In genomic region chr2:173218416-173219141, GRCm38 (mm10) we compare ENCODE assay signal across 9 mouse cellular contexts. TPM values are rescaled to one million over a fixed set of nuclear protein-coding genes. Genes with fewer than 3 reads are reported as not detected.
A peak's percentile ranks its signal among the peaks of the same experiment; 100 is the strongest.
DNase-seq lines count a peak whose midpoint lies in the region; ATAC-seq and TF ChIP-seq lines count a peak whose summit lies in the region.
"Had no signal": no experiment of that assay in that cellular context is flagged by ENCODE, and none has a peak within 500 bp of the region (broad histone marks: within the 10 kb centered on the region; RNA-seq: fewer than 3 reads in every experiment).

TSS of gene Zbp1 (minus strand) at chr2:173218923.

- H3K27me3 ChIP-seq in liver, embryonic 11.5 days (replicated peaks; ENCODE audit: control insufficient read depth, insufficient read depth, low read length): peaks cover 2% of the 10 kb centered on the region; the same call in 1 of the 2 replicates
- H3K27me3 ChIP-seq in intestine, postnatal 0 days (replicated peaks; ENCODE audit: control insufficient read depth, insufficient read depth, low read length): no peaks in the 10 kb centered on the region
- H3K27me3 ChIP-seq in forebrain, embryonic 15.5 days: no peaks in the 10 kb centered on the region

- H3K4me1 ChIP-seq in liver, embryonic 11.5 days (replicated peaks; ENCODE audit: control insufficient read depth, insufficient read depth, low read length): no peaks in the 10 kb centered on the region
- H3K4me1 ChIP-seq in intestine, postnatal 0 days (replicated peaks; ENCODE audit: control insufficient read depth, insufficient read depth, low read length): no peaks in the 10 kb centered on the region
- no peaks in the 10 kb centered on the region for H3K4me1 ChIP-seq in forebrain, embryonic 15.5 days

- no peak within 1 kb of the TSS for H3K27ac ChIP-seq in liver, embryonic 11.5 days (ENCODE audit: low read depth, low read length)
- peak within 1 kb of the TSS; percentile 42 for H3K27ac ChIP-seq in intestine, postnatal 0 days (ENCODE audit: low read depth, low read length)
- H3K27ac ChIP-seq in forebrain, embryonic 15.5 days (replicated peaks): no peak within 1 kb of the TSS

- no peak within 1 kb of the TSS for H3K9ac ChIP-seq in liver, embryonic 11.5 days (ENCODE audit: low read depth, low read length)
- no peak within 1 kb of the TSS for H3K9ac ChIP-seq in intestine, postnatal 0 days (ENCODE audit: low read depth, low read length)
- H3K9ac ChIP-seq in forebrain, embryonic 15.5 days (replicated peaks): no peak within 1 kb of the TSS

- 56% methylated on average over 11 of the region's 11 CpGs for WGBS in liver, embryonic 11.5 days
- 54% methylated on average over 11 of the region's 11 CpGs for WGBS in intestine, postnatal 0 days
- WGBS in forebrain, embryonic 15.5 days: 70% methylated on average over 11 of the region's 11 CpGs

- DNase-seq in liver: peak; percentile 2
- no peak for DNase-seq in liver, embryonic 11.5 days (ENCODE audit: low spot score)
- DNase-seq in Muller cell, postnatal 12 days (ENCODE audit: inconsistent ontology term): peak; percentile 65
- DNase-seq in spleen, adult 18-20 months: peak; percentile 33 to 50
- no peak for DNase-seq in cerebellum, postnatal 36 days
- no peak for DNase-seq in embryo, embryonic 10.5 days (ENCODE audit: low spot score)

- no peak for ATAC-seq in liver, embryonic 11.5 days (replicated peaks; ENCODE audit: low FRiP score)
- peak; percentile 39 for ATAC-seq in intestine, postnatal 0 days
- ATAC-seq in forebrain, embryonic 15.5 days (replicated peaks): no peak

- TF ChIP-seq CTCF in intestine, postnatal 0 days (IDR thresholded peaks at IDR 0.05; ENCODE audit: low read depth): no peak

- no peaks in the 10 kb centered on the region for H3K36me3 ChIP-seq in liver, embryonic 11.5 days (ENCODE audit: control insufficient read depth, insufficient read depth, low read length)
- H3K36me3 ChIP-seq in intestine, postnatal 0 days (ENCODE audit: control insufficient read depth, insufficient read depth): no peaks in the 10 kb centered on the region
- H3K36me3 ChIP-seq in forebrain, embryonic 15.5 days: no peaks in the 10 kb centered on the region

- no peaks in the 10 kb centered on the region for H3K9me3 ChIP-seq in liver, embryonic 11.5 days (ENCODE audit: control insufficient read depth, low read length)
- no peaks in the 10 kb centered on the region for H3K9me3 ChIP-seq in intestine, postnatal 0 days (ENCODE audit: control insufficient read depth)
- no peaks in the 10 kb centered on the region for H3K9me3 ChIP-seq in forebrain, embryonic 15.5 days

- no peak within 1 kb of the TSS for H3K4me2 ChIP-seq in liver, embryonic 11.5 days
- H3K4me2 ChIP-seq in intestine, postnatal 0 days (replicated peaks; ENCODE audit: low read depth): peak within 1 kb of the TSS; percentile 37; the same call in 1 of the 2 replicates
- no peak within 1 kb of the TSS for H3K4me2 ChIP-seq in forebrain, embryonic 15.5 days (replicated peaks)

- no peak within 1 kb of the TSS for H3K4me3 ChIP-seq in liver, embryonic 11.5 days (ENCODE audit: low read depth, low read length)
- H3K4me3 ChIP-seq in intestine, postnatal 0 days (ENCODE audit: low read depth, low read length): no peak within 1 kb of the TSS
- no peak within 1 kb of the TSS for H3K4me3 ChIP-seq in forebrain, embryonic 15.5 days

RNA-seq across cellular contexts. Expression of gene Zbp1, which starts in this region (rescaled TPM):
- not detected in 2 replicates for polyA plus RNA-seq in liver, embryonic 11.5 days (2014; fragmentation: Nextera tagmentation; extraction: Ambion mirVana)
- polyA plus RNA-seq in intestine, postnatal 0 days (2015; fragmentation: Nextera tagmentation; extraction: Ambion mirVana): 13.9 and 14.0 TPM in 2 replicates
- 0.11 and 0.23 TPM in 2 replicates for polyA plus RNA-seq in forebrain, embryonic 15.5 days (2015; fragmentation: Nextera tagmentation; extraction: Ambion mirVana)
- polyA plus RNA-seq: heart, embryonic 14.5 days had no signal

Comparison
In these comparisons a context has a peak if more than half of its experiments do, and no peak if none do; other contexts are left out.
1. RNA of gene Zbp1 (polyA plus RNA-seq): 13.9 to 14.0 TPM in intestine, postnatal 0 days; 0.11 to 0.23 TPM in forebrain, embryonic 15.5 days and not detected in liver, embryonic 11.5 days; every median in the first group is over 10 times any median in the second.
2. DNase-seq: peak in liver (single experiment), Muller cell, postnatal 12 days (single experiment) and spleen, adult 18-20 months (2 of 2); none in liver, embryonic 11.5 days (single experiment), cerebellum, postnatal 36 days (0 of 2) and embryo, embryonic 10.5 days (single experiment).